Mouse (Mus musculus) cerebellum, postnatal 4 days (tissue): Measurements from ENCODE around the gene Nrros.

ENCODE experiments used
- DNase-seq, 2 experiments: peaks; one replicate each; pipeline ENCODE4 v3.0.0; 2022; ENCODE audit warnings: low spot score in 2 of 2, mixed read lengths in 1 of 2

The Nrros gene

DNA sequence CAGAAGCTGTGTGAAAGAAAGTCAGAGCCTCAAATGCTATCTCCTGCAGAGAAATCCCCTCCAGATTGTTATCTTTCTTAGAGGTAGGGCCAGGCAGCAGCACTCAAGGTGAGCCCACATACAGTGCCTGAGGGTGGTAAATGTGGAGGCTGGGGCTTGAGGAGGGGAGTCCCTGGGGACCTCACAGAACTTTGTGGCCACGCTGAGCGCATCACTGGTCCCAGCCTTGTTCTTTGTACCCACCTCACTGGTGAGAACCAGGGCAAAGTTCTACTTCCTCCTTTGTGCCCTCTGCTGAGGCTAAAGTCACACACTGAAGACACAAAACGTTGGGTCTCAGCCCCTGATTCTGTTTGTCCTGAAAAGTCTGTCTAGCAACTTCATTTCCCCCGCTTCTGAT, 2.0 kb downstream of the Nrros start:
- no peak for DNase-seq

DNA sequence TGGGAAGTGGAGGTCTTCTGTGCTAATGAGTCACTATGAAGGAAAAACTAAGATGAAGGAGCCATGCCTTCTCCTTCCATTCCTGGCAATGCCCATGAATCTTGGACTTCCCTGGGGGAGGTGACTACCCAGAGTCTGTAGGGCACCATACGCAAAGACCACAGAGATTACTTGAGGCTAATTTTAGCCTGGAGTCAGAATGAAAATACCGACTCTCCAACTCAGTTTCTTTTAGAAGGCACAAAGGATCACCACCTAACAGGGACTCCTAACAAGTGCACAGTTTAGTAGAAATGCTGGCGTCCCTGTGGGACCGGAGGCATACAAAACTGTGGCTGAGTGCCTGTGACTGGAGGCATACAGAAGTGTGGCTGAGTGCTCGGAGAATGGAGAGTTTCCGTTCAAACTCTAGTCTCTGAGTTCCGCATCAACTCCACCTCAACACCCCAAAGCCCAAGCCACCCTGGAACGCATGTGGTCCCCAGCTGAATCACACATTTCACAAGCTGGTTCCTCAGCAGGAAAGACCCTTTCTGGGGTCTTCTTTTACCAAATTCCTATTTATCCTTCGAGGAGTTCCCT, 4.6 kb downstream of the Nrros start:
- no peak for DNase-seq

DNA sequence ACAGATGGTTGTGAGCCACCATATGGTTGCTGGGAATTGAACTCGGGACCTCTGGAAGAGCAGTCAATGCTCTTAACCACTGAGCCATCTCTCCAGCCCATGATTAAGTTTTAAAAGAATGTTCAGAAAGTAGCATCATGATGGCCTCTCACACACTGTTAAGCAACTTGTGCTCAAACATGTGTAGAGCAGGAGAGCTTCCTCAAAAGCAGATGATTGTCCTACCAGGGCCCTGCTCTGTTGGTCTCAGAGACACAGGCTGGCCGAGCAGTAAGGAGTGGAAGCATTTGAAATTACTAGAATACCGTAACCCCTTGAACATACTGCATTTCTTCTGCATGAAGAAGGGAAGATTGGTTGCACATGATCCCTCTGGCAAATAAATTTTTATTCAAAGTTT, 6.4 kb downstream of the Nrros start:
- DNase-seq = no peak

DNA sequence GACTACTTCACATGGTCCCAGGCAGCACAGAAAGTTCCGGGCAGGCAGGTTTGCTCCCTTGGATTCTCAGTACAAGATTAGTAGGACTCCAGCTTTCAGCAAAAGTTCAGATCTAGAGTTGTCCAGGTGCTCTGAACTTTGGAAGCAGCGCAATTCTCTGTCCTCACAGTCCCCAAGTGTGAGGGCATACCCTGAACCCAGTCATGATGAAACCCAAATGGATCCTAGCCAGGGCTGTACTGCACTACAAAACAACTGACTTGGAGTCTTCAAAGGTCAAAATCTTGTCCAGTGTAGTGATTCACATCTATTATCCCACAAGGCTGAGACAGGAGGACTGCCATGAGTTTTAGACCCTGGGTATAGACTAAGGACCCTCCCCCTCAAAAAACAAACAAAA, 8.0 kb downstream of the Nrros start:
- DNase-seq = no peak

DNA sequence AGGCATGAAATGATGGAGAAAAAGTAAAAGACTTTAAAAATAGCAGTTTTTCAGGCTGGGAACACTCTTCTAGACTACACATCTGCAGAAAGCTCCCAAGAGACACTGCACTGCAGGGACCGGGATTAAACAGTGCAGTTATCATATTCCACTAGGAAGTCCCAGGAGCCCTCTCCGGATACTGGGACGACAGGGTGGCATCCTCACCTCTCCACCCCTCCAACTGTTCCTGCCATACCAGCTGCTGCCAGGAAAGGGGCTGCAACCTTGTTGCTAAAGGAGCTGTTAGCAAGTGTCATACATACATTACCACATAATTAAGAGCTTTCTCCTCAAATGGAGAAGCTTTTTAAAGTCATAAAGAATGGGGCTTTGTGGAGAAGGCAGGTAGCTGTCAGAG, 8.7 kb downstream of the Nrros start:
- DNase-seq = no peak

DNA sequence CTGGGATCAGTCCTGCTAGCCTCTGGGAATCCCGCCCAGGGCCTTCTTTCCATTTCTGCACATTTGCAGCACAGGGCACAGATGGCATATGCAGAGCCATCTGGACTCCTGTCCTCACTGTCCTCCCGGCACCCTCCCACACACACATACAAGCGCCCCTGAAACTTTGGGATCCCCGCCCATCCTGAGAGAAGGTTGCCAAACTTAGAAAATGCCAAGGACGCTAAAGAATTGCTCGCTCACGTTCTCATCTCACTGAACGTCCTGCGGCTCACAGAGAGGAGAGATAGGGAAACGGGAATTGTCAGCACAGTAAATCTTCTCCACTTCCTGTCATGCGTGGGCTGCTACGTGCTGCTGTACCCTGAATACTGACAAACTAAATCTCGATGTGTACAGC, 11.0 kb downstream of the Nrros start:
- peak in 1 of 2 experiments; percentile 68 for DNase-seq

DNA sequence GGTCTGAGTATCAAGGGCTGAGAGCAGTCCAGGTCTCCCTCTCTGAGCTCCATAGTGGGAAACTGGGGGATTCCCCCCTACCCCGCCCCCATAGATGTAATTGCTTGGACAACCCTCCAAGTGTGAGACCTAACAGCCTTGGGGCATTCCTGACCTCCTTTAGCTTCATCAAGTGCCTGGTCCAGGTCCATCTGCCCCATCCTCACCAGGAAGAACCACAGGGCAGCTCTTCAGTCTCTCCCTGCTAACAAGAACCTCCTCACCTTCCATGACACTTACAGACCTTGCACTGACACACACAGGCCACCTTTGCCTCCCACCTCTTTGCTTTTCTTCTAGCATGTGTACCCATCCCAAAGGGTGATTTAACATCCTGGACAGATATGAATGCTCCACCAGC, 11.4 kb downstream of the Nrros start:
- DNase-seq = no peak

DNA sequence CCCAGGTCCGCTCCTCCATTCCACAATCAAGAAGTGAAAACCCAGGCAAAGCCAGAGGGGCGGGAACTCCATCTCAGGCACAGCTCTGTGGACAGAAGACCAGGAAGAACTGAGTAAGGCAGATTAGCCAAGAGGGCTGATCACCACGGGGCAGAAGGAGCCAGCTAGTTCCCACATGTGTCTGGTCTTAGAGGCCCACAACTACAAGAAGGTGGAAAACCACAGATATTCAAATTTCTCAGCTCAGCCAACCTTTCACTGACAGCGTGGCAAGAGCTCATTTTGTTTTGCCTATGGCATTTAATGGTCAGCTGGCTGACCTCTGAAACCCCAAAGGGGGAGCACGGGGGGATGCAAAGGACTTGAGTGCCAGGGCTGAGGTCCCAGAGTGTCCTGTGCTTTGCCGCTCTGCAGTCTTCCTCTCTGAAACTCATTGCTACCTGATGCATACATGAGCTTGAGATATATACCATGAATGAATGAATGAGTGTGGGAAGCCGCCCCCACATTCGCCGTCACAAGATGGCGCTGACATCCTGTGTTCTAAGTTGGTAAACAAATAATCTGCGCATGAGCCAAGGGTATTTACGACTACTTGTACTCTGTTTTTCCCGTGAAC, 17.7 kb downstream of the Nrros start:
- no peak for DNase-seq

DNA sequence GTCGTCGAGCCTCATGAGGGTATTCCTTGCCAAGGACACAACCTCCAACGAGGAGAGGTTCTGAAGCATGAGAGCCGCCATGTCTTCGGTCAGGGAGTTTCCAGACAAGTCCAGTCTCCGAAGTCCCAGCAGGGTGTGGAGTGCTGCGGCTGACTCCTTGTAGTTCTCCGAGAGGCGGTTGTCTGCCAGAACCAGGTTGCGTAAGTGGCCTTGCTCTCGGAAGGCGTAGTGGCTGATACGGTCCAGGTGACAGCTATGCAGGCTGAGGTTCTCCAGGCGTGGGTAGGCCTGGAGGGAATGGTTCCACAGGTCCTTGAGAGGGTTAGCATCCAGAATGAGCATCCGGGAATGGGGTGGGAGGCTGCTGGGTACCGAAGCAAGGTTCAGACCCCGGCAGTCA, 20.8 kb downstream of the Nrros start:
- DNase-seq = no peak

DNA sequence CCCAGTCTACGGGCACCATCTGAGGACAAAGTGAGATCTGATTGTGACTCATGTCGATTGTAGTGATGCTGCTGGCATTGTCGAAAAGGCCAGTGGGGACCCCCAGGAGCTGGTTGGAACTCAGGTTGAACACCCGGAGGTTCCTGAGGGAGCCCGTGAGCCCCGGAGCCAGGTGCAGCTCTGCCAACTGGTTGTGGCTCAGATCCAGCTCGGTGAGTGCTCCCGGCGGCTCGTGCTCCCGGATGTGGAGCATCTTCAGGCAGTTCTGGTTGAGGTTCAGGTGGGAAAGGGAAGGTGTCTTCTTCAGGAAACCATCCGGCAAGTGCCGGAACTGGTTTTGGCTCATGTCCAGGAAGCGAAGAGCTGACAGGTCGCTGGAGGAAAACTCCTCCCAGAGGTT, 21.6 kb downstream of the Nrros start:
- no peak for DNase-seq

DNA sequence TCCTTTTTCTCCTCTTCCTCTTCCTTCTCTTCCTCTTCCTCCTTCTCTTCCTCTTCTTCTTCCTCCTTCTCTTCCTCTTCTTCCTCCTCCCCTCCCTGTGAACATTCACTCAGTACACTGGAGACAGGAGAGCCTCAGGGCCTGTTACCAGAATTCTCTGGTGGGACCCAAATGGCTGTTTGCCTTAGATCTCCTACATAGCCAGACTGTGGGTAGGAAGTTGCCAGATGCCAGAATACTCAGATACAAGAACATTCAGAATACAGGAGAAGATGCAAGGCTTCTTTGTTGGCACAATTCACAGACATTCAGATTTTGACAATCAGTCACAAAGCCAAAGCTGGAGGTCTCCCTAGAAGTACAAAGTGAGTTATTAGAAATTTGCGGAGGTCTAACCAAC, 26.4 kb downstream of the Nrros start:
- DNase-seq = no peak

DNA sequence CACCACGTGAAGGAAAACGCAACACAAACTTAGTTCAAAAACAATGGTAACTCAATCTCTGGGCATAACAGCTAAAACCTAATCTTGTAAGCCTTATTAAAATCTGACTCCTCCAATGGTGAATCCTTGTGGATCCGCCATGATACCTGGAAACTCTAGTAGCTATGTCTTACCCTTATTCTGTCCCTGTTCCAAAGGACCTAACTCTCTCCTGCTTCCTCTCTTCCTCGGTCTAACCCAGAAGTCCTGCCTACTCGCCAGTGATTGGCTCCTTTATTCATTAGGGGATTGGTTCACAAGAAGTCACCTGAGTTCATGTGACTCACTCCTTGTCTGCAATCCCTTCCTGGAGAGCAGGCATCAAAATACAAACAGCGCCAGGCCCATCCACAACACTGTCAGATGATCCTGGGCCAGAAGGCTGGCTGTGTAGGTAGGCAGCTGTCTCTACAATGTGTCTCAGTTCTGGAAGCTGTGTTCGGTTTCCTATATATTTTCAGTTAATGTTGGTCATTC, 29.5 kb downstream of the Nrros start:
- DNase-seq = no peak

DNA sequence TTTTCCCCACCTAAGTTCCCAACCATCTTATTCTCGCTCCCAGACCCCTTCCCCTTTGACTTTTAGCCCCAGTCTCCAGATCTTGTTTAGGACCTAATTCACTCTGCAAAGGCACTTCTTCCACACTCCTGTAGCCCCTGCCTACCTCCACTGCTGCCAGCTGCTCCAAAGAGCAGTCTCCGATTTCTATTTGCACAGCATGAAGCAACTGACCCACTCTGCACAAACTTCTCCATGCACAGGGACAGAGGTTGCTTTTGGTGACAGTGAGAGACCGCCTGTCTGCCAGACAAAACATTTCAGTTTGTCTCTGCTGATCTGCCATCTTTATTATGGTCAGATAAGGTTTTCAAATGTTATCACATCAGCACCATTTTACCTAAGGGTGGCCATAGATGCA, 32.2 kb downstream of the Nrros start:
- DNase-seq = no peak

DNA sequence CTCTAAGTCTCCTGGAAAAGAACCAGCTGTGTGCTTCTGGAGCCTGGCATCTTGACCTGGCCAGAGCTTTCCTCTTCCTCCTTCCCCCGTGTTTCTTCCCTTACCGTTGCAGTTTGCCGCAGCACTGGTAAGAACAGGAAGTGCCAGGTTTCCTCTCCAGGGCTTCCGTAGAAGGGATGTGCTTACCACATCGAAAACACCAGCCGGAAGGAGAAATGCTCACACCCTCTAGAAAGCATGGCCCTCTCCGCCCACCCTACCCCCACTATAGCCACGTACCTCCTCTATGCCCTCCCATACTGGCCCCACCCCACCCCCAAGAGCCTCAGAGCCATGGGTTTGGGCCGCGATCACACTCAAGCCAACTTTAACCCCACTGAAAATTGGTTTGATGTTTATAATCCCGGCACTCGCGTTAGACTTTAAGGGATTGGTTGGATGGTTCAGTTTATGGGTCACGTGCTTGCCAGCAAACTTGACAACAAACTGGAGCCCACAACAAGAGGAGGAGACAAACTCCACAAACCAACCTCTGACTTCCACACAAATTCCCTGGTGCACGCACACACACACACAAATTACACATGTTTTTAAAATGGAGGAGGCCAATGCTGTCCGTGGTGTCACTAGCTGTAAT, 35.1 kb downstream of the Nrros start:
- DNase-seq = no peak

DNA sequence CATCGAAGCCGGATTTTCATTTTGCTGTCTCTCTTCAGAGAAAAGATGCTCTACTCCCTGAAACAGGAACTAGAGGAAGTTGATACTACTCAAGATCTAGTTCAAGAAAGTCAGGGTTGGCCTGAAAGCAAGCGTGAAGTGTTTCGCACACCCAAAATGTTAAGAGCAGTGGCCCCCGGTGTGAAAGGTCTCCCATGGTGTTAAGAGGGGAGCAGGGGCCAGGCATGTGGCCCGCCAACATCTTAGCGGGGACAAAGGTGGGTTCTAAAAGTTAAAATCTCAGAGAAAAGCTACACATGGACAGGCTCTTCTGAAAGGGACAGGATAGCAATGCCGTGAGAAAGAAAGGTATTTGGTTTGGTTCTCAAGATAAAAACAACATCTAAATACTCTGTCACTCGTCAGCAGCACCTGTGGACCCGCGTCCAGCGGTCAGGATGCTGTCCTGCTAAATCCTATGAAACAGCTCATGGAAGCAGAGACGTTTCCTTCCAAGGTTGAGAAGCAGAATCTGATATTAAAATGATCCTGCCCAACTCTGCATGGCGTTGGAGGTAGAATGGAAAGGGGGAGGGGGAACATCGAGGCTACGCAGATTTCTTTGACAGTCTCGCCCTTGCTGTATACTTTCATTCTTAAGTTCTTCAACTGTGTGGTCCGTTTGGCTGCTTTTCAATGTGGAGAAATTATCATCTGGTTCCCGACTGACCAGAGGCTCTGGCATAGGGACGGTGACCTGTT, 35.8 kb downstream of the Nrros start:
- DNase-seq = no peak

DNA sequence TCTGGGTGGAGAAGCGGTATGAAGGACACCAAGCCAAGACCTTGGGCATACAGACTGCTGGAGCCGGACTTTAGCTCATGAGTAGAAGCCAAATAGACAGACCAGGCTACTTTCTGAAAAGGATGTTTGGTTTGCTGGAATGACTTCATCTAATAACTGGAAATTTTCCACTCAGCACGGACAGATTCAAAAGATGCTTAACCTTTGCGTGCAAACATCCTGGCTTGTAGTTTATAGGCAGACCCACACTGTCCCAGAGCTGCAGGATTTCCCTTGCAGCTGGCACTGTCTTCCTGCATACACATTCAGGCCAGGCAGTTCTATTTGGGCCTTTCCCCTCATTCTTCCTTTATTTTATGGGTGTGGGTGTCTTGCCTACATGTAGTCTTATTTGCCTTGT, 38.3 kb downstream of the Nrros start:
- DNase-seq = no peak

DNA sequence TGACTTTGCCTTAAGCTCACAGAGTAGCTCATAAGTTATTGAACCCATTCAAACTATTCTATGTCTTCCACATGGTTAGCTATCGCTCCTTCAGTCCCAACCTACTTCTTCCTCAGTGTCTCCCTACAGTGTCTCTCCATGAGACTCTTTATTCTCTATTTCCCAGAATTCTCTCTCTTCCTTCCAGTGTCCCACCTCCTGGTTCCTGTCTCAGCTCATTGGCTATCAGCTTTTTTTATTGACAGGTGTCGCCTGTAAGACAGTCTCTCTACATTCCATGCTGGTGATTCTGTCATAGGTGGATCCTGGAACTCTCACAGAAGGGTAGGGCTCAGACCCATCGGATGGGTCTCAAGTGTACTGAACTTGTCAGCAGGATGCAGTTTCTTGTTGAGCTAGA, 40.0 kb downstream of the Nrros start:
- no peak for DNase-seq

DNA sequence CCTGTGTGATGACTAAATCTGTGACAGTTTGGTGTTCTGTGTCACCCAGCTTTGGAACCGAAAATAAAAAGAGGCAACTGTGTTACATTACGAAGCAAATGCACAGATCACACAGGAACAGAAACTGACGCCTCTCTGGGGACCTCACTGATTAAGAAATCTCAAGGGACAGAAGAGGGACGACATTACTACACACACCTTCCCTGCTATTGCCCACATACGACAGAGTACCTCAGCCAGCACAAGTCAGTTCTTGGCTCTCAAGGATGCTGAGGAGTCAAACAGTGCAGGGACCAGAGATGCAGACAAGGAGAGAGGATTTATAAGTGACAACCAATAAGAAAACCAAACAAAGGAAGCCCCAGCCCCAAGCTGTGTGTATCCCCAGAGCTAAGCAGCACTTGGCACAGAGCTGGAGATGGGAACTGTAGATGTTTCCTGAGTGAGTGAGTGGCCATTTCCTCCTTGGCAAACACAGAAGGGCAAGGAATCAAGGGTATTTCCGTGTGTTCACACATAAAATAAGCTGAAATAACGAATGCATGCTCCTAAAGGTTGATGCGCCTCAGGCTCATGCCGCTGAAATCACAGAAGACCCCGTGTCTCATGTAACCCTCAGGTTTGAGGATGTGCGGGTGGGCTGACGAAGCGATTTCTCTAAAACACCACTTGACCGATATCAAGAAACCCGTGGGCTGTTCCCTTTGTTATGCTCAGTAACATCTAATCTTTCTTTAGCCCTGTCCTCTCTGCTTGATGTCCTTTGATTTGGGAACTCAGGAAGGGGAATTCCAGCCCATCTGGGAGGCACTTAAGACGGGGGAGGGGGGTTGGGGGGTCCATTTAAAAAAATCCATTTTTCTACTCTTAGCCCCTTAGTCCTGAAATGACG, 40.7 kb downstream of the Nrros start:
- DNase-seq = no peak

DNA sequence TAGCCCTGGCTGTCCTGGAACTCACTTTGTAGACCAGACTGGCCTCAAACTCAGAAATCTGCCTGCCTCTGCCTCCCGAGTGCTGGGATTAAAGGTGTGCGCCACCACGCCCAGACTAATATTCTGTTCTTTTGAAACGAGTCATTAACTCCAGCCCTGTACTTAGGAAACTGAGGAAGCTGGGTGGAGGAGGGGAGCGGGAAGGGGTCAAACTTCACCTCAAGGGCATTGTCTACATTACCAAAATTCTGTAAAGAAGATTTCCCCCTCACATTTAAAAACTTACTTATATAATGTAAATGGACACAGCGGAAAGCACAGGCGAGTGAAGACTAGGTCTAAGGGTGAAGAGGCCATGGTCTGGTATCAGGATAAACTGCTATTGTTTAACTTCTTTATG, 41.4 kb downstream of the Nrros start:
- DNase-seq = no peak

DNA sequence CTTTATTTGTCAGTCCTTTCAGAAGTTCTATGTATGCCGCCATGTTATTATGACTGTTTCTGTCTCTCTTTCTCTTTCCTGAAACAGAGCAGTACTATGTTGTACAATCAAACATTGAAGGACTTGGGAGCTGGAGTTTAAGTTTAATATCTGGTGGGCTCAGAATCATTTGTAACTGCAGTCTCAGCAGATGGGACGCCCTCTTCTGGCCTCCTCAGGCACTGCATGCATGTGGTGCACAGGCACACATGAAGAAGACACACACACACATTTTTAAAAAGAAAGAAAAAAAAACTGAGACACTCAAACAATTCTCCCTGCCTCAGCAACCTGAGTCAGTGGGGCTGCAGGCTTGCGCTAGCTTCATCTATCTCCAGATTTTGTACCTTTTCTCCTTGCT, 44.9 kb downstream of the Nrros start:
- no peak for DNase-seq

DNA sequence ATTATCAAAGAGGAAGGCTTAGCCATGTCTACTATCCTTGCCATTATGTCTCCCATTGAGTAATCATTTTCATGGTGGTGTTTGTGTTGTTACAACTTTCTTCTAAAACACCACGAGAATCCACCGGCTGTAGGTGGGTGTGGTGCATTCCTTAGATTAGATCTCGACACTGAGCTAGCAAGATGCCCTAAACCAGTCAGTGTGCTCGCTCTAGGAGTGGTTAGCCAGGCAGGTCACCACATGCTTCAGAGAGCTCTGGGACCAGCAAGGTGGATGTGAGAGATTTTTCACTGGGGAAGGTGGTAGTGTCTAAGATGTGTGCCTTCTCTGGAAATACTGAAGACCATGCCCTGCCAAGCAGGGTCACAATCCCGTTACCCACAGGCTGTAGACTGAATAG, 49.2 kb downstream of the Nrros start:
- DNase-seq = no peak

DNA sequence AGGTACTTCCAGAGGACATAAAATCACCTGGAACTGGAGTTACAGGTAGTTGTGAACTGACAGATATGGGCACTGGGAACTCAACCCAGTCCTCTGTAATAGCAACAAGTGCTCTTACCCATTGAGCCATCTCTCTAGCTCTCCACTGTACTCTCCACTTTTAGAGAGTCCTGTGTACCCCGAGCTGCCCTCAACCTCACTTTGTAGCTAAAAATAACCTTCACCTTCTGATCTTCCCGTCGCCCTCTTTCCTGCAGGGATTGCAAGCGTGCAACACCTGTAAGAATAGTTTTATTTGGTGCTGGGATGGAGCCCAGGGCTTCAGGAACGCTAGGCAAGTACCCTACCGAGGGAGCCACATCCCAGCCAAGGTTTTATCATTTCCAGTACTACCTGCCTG, 49.6 kb downstream of the Nrros start:
- no peak for DNase-seq
